Mouse (Mus musculus): Measurements from ENCODE around the gene Phldb1.

DNA sequence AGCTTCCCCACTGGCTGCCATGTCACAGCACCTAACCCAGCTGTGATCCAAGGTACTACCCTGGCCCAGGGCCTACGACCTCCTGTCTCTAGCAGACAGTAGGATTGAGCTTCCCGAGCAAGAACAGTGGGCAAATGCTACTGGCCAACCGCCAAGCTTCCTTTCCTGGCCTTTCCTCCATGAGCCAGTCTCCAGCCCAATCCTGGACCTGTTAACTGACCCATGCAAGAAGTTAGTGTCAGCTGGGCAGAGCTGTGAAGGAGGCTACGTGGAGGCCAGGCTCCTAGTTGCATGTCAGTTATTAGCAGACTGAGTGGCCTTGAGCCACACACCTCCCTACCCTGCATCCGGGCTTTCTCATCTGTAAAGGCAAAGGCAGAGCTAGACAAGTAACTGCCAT lies 35.3 kb downstream of the Phldb1 start:
- TF ChIP-seq CTCF (IDR thresholded peaks at IDR 0.05; ENCODE audit: insufficient read depth, low read depth, low read length) (no peak), POLR2A (IDR thresholded peaks at IDR 0.05; ENCODE audit: insufficient read depth, low read depth, low read length) (no peak)
